Mouse (Mus musculus) granulocyte monocyte progenitor cell, adult 5-6 weeks (primary cell): ENCODE measurements around the gene Rsu1. TPM values are rescaled to one million over a fixed set of nuclear protein-coding genes. Genes with fewer than 3 reads are reported as not detected.
A peak's percentile ranks its signal among the peaks of the same experiment; 100 is the strongest.
"Not testable (repeated sequence)": the region's sequence is repeated elsewhere in the genome, so short reads cannot be mapped to it uniquely, and the experiment has no call there.

ENCODE experiments used
- ATAC-seq: replicated peaks from 2 replicates; pipeline ENCODE4 v1.8.0; 2016; ENCODE audit warnings: mild to moderate bottlenecking, moderate TSS enrichment, inconsistent platforms; ENCODE audit not compliant: poor library complexity, severe bottlenecking
- total RNA-seq, 2 experiments: library from RNA; stranded (forward) in 1 of 2; stranded (reverse) in 1 of 2; fragments of 200-712, 200-1000 nt in 1 of 2; fragments of >200 nt in 1 of 2; fragmentation: Nextera tagmentation in 1 of 2; gene quantifications; 2 replicates each; pipeline ENCODE4 v1.2.3; 2014 to 2017

Gene Rsu1
- total RNA-seq, 2 experiments from 2014 or later: 114 to 155 TPM

- no peak for ATAC-seq
These were observed 41.5 kb downstream of the Rsu1 start for GRCm38 (mm10) chr2:13229686-13230085.

- no peak for ATAC-seq
These were observed 45.2 kb downstream of the Rsu1 start for GRCm38 (mm10) chr2:13226031-13226430.

- peak; percentile 17 for ATAC-seq
These were observed 46.7 kb downstream of the Rsu1 start for GRCm38 (mm10) chr2:13224546-13224945.

- no peak for ATAC-seq
These were observed 47.8 kb downstream of the Rsu1 start for GRCm38 (mm10) chr2:13223451-13223850.

- ATAC-seq: no peak
These were observed 51.1 kb downstream of the Rsu1 start for GRCm38 (mm10) chr2:13220141-13220540.

DNA sequence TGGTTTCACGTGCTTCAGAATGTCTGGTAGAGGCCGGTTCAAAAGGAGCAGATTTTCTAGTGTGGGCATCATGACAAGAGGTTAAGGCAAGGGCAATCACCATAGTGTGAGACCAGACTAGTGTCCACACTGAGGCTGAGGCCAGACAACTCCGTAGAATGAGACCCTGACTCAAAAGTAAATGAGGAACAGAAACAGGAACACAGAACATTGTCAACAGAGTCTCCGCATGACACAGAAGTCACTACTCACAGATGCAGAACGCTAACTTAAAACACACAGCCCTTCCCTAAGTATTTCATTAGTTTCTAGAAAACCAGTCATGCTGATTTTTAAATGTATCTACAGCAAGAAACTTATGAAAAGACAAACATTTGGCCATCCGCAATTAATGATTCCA lies 53.1 kb downstream of the Rsu1 start:
- ATAC-seq: no peak

- no peak for ATAC-seq
These were observed 64.4 kb downstream of the Rsu1 start for GRCm38 (mm10) chr2:13206825-13207224.

DNA sequence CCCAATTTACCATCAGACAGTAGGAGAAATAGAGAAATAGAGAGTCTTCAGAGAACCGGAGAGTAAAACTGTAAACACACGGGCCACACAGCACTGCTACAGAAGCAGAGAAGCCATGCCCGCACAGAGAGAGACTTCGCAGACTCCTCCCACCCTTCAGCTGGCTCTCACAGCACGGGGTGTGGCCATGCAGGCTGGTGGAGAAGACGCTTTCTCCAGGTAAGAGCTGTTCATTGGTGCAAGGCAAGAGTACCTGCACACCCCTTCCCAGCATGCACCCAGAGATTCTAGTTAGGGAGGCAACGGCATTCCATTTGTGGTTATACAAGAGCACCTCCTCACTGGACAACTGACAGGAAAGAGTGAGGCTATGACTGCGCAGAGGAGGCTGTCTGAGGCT lies 64.8 kb downstream of the Rsu1 start:
- ATAC-seq: no peak

GRCm38 (mm10) chr2:13202805-13203475 lies 68.3 kb downstream of the Rsu1 start:
- ATAC-seq: no peak

DNA sequence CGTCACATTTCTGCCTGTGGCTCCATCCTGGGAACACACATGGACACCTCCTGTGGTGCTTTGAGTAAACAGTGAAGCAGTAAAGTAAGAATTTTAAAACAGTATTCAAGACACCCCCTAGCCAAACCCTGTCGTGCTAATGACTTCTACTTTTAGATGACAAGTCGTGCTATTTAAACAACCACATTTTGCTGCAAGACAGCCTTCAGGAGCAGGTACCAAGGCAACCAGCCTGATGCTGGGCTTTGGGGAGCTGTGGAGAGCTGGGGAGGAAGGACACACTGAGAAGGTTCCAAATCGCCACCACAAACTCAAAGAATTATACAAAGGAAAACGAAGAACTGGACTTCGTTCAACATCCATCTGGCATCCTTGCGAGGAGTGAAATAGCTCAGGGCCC lies 71.5 kb downstream of the Rsu1 start:
- ATAC-seq: no peak

GRCm38 (mm10) chr2:13199033-13199432 lies 72.2 kb downstream of the Rsu1 start:
- no peak for ATAC-seq

GRCm38 (mm10) chr2:13195540-13195939 lies 75.7 kb downstream of the Rsu1 start:
- ATAC-seq: no peak

DNA sequence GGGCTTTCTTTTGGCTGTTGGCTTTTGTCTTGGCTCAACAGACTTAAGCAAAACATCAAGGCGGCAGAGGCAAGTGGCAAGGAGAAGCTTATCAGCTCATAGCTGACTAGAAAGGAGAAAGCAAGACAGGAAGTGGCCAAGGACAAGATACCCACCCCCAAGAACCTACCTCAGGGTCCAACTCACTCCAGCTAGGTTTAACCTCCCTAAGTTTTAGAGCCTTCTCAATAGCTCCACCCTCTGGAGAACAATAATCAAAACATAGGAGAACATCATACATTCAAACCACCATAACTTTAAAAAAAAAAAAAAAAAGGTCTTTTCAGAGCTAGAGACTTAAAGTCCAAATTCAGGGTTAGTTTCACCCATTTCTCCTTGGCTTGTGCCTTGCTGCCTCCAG lies 79.1 kb downstream of the Rsu1 start:
- ATAC-seq: no peak

DNA sequence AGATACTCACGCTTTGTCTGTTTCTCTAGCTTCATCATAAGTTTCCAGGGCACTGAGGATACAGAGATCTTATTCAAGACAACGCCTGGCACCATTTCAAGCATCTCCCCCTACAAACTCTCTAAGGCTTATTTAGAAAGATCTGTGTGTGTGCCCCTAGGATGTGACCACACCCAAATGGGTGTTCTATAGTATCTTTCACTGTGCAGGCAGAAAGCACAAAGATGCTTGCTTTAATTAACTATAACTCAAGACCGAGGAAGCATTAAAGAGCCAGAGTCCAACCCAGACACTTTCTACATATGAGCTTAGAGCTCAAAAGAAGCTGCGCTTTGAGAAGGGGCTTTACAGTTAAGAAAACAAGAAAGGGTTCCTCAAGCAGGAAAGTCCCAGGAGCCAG lies 80.4 kb downstream of the Rsu1 start:
- ATAC-seq: no peak

GRCm38 (mm10) chr2:13188831-13189495 lies 82.3 kb downstream of the Rsu1 start:
- ATAC-seq: no peak

- ATAC-seq: no peak
These were observed 88.1 kb downstream of the Rsu1 start for GRCm38 (mm10) chr2:13183124-13183523.

DNA sequence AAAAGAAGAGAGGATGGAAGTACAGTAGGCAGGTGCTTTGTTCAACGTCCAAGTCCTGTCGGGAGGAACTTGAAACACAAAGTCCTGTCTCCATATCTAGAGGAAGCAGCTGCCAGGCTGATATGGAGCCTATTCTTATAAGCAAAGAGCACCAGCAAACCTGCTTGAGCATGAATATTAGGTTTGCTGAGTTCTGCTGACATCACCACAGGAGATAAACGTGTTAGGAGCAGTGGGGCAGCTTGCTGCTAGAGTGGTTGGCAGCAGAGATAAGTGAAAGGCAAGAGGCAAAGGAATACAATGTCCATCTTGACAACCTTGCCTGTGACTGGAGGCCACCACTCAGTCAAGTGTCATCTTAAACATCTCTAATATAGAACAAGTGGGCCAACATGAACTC lies 89.3 kb downstream of the Rsu1 start:
- not testable (repeated sequence) for ATAC-seq

GRCm38 (mm10) chr2:13177698-13178395 lies 93.4 kb downstream of the Rsu1 start:
- no peak for ATAC-seq

DNA sequence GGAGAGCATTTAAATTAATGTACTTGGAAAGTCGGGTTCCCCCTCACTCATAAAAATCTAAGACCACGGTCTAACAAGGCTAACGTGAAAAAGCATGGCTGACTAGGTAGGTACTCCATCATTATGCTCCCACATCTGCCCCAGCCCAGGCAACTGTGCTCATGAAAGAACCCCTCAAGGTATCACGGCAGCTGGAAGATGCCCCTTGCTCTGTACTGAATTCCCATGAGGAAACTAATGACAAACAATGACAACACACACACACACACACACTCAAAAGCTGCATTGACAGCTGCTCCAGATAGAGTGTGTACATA lies 95.0 kb downstream of the Rsu1 start:
- no peak for ATAC-seq

- no peak for ATAC-seq
These were observed 95.5 kb downstream of the Rsu1 start for GRCm38 (mm10) chr2:13175536-13176303.

- no peak for ATAC-seq
These were observed 96.8 kb downstream of the Rsu1 start for GRCm38 (mm10) chr2:13174461-13174860.
